Mouse (Mus musculus): Measurements from ENCODE around the gene Zfp654.

- no peak for TF ChIP-seq CTCF (conservative IDR thresholded peaks at IDR 0.05; ENCODE audit: insufficient read depth, insufficient read length, low read depth, low read length)
- TF ChIP-seq POLR2A (IDR thresholded peaks at IDR 0.05; ENCODE audit: low read depth, low read length): no peak
Observed at GRCm38 (mm10) chr16:64872841-64873240, 21.4 kb upstream of the Zfp654 start.
